Mouse (Mus musculus): ENCODE measurements around the gene Il3ra. TPM values are rescaled to one million over a fixed set of nuclear protein-coding genes. Genes with fewer than 3 reads are reported as not detected.

The Il3ra gene
- polyA plus RNA-seq, 1 experiment from 2014 or later: 3.0 TPM

GRCm38 (mm10) chr14:14350263-14351147 is 4.4 kb downstream of the Il3ra start:
- Histone ChIP-seq H3K27ac (replicated peaks) (no peak overlapping the region), H3K4me3 (no peak overlapping the region), H3K9me3 (peaks cover 41% of the 10 kb centered on the region), H3K27me3 (no peaks in the 10 kb centered on the region), H3K9ac (no peak overlapping the region), H3K4me1 (replicated peaks) (peaks cover 5% of the 10 kb centered on the region), H3K36me3 (peaks cover 4% of the 10 kb centered on the region; the same call in 1 of the 2 replicates), H3K4me2 (no peak overlapping the region)
- 97% methylated on average over 29 of the region's 29 CpGs for WGBS
- no peak for ATAC-seq (ENCODE audit: low read depth)

GRCm38 (mm10) chr14:14351148-14351455 is 5.0 kb downstream of the Il3ra start:
- Histone ChIP-seq H3K4me1 (replicated peaks) (peaks cover 5% of the 10 kb centered on the region), H3K27me3 (no peaks in the 10 kb centered on the region), H3K4me2 (no peak overlapping the region), H3K36me3 (peaks cover 4% of the 10 kb centered on the region; the same call in 1 of the 2 replicates), H3K9me3 (peaks cover 42% of the 10 kb centered on the region), H3K27ac (replicated peaks) (no peak overlapping the region), H3K4me3 (no peak overlapping the region), H3K9ac (no peak overlapping the region)
- WGBS: 96% methylated on average over 7 of the region's 7 CpGs
- no peak for ATAC-seq (ENCODE audit: low read depth)

- Histone ChIP-seq H3K9ac (no peak overlapping the region), H3K4me2 (no peak overlapping the region), H3K9me3 (peaks cover 42% of the 10 kb centered on the region), H3K4me1 (replicated peaks) (no peaks in the 10 kb centered on the region), H3K4me3 (no peak overlapping the region), H3K36me3 (peaks cover 4% of the 10 kb centered on the region; the same call in 1 of the 2 replicates), H3K27me3 (no peaks in the 10 kb centered on the region), H3K27ac (replicated peaks) (no peak overlapping the region)
- peak; percentile 21 for ATAC-seq (ENCODE audit: low read depth)
- WGBS: 84% methylated on average over 9 of the region's 9 CpGs
These were observed 5.9 kb downstream of the Il3ra start for GRCm38 (mm10) chr14:14351721-14352590.

- Histone ChIP-seq H3K36me3 (peaks cover 4% of the 10 kb centered on the region; the same call in 1 of the 2 replicates), H3K4me1 (replicated peaks) (no peaks in the 10 kb centered on the region), H3K27ac (replicated peaks) (no peak overlapping the region), H3K4me2 (no peak overlapping the region), H3K4me3 (no peak overlapping the region), H3K9ac (no peak overlapping the region), H3K9me3 (peaks cover 39% of the 10 kb centered on the region), H3K27me3 (no peaks in the 10 kb centered on the region)
- WGBS: 70% methylated on average over 6 of the region's 6 CpGs
- no peak for ATAC-seq (ENCODE audit: low read depth)
These were observed 6.5 kb downstream of the Il3ra start for GRCm38 (mm10) chr14:14352606-14353005.

GRCm38 (mm10) chr14:14353081-14353732 is 7.1 kb downstream of the Il3ra start:
- no peak overlapping the region for H3K4me2 ChIP-seq
- H3K27me3 ChIP-seq: no peaks in the 10 kb centered on the region
- peaks cover 33% of the 10 kb centered on the region for H3K9me3 ChIP-seq
- H3K36me3 ChIP-seq: peaks cover 4% of the 10 kb centered on the region; the same call in 1 of the 2 replicates
- whole genome bisulfite sequencing: 83% methylated on average over 7 of the region's 7 CpGs
- no peak for ATAC-seq (ENCODE audit: low read depth)
- H3K4me3 ChIP-seq: no peak overlapping the region
- H3K27ac ChIP-seq (replicated peaks): no peak overlapping the region
- no peaks in the 10 kb centered on the region for H3K4me1 ChIP-seq (replicated peaks)
- no peak overlapping the region for H3K9ac ChIP-seq

- no peaks in the 10 kb centered on the region for H3K27me3 ChIP-seq
- H3K27ac ChIP-seq (replicated peaks): no peak overlapping the region
- H3K4me1 ChIP-seq (replicated peaks): no peaks in the 10 kb centered on the region
- 65% methylated on average over 8 of the region's 8 CpGs for WGBS
- H3K4me2 ChIP-seq: no peak overlapping the region
- H3K4me3 ChIP-seq: no peak overlapping the region
- H3K9me3 ChIP-seq: peaks cover 29% of the 10 kb centered on the region
- H3K36me3 ChIP-seq: peaks cover 4% of the 10 kb centered on the region; the same call in 1 of the 2 replicates
- H3K9ac ChIP-seq: no peak overlapping the region
- peak; percentile 12; the same call in 1 of the 2 replicates for ATAC-seq (ENCODE audit: low read depth)
These were observed 7.8 kb downstream of the Il3ra start for GRCm38 (mm10) chr14:14353740-14354510.

- ATAC-seq (ENCODE audit: low read depth): peak; percentile 71
- H3K27me3 ChIP-seq: no peaks in the 10 kb centered on the region
- H3K27ac ChIP-seq (replicated peaks): no peak overlapping the region
- H3K36me3 ChIP-seq: peaks cover 4% of the 10 kb centered on the region; the same call in 1 of the 2 replicates
- H3K9me3 ChIP-seq: peaks cover 21% of the 10 kb centered on the region
- no peak overlapping the region for H3K4me2 ChIP-seq
- H3K9ac ChIP-seq: no peak overlapping the region
- 50% methylated on average over 13 of the region's 13 CpGs for WGBS
- H3K4me1 ChIP-seq (replicated peaks): no peaks in the 10 kb centered on the region
- H3K4me3 ChIP-seq: no peak overlapping the region
These were observed 8.7 kb downstream of the Il3ra start for GRCm38 (mm10) chr14:14354511-14355359.

GRCm38 (mm10) chr14:14355360-14355646 is 9.2 kb downstream of the Il3ra start:
- WGBS: 98% methylated on average over 8 of the region's 8 CpGs
- Histone ChIP-seq H3K36me3 (peaks cover under 1% of the 10 kb centered on the region; the same call in 1 of the 2 replicates), H3K27ac (replicated peaks) (no peak overlapping the region), H3K4me1 (replicated peaks) (no peaks in the 10 kb centered on the region), H3K9ac (no peak overlapping the region), H3K9me3 (peaks cover 15% of the 10 kb centered on the region), H3K4me3 (no peak overlapping the region), H3K27me3 (no peaks in the 10 kb centered on the region), H3K4me2 (no peak overlapping the region)
- ATAC-seq (ENCODE audit: low read depth): peak; percentile 5; the same call in 1 of the 2 replicates

- Histone ChIP-seq H3K9me3 (no peaks in the 10 kb centered on the region), H3K9ac (no peak overlapping the region), H3K4me3 (no peak overlapping the region), H3K27ac (replicated peaks) (no peak overlapping the region), H3K4me2 (no peak overlapping the region), H3K36me3 (no peaks in the 10 kb centered on the region), H3K27me3 (no peaks in the 10 kb centered on the region), H3K4me1 (replicated peaks) (no peaks in the 10 kb centered on the region)
- no peak; the same call in 1 of the 2 replicates for ATAC-seq (ENCODE audit: low read depth)
- WGBS: 67% methylated on average over 1 of the region's 1 CpGs
These were observed 49.5 kb downstream of the Il3ra start for GRCm38 (mm10) chr14:14395535-14395934.

GRCm38 (mm10) chr14:14400998-14401397 is 54.9 kb downstream of the Il3ra start, which contains the start of gene Olfr721-ps1:
Gene Olfr721-ps1, plus strand, starts transcription at chr14:14401298.
- WGBS: 86% methylated on average over 2 of the region's 2 CpGs

More at GRCm38 (mm10) chr14:14400998-14401397, 54.9 kb downstream of the Il3ra start, which contains the start of gene Olfr721-ps1:
- H3K9ac ChIP-seq: no peak within 1 kb of the TSS
- no peak within 1 kb of the TSS for H3K4me2 ChIP-seq
- ATAC-seq (ENCODE audit: low read depth): no peak
- H3K27ac ChIP-seq (replicated peaks): no peak within 1 kb of the TSS
- no peaks in the 10 kb centered on the region for H3K36me3 ChIP-seq
- H3K27me3 ChIP-seq: no peaks in the 10 kb centered on the region
- H3K9me3 ChIP-seq: no peaks in the 10 kb centered on the region
- H3K4me3 ChIP-seq: no peak within 1 kb of the TSS
- H3K4me1 ChIP-seq (replicated peaks): no peaks in the 10 kb centered on the region

All from neural tube, embryonic 13.5 days (tissue).